Mouse (Mus musculus) left cerebral cortex, postnatal 14 days (tissue): Measurements from ENCODE around the gene Npy4r. TPM values are rescaled to one million over a fixed set of nuclear protein-coding genes. Genes with fewer than 3 reads are reported as not detected.

ENCODE experiments used
- DNase-seq, 2 experiments: peaks; one replicate each; pipeline ENCODE4 v3.0.0; 2021 to 2022; ENCODE audit warnings: low spot score in 2 of 2, mixed read lengths in 1 of 2
- intact Hi-C: fragments of 180-260 bp; cut with DNase I; formaldehyde crosslinking; loops from one replicate; pipeline ENCODE4 v1.15.1; 2025
- long read RNA-seq, 2 experiments: library from polyadenylated mRNA; stranded (forward); transcript quantifications; one replicate each; pipeline ENCODE4 v2.0.0; 2021
- total RNA-seq, 2 experiments: library from RNA; stranded (reverse); gene quantifications; 2 replicates each; pipeline ENCODE4 v1.2.3; 2021

The Npy4r gene
- not detected for total RNA-seq
- long read RNA-seq, experiment 1: 0 reads
- long read RNA-seq, experiment 2: 0 reads

GRCm38 (mm10) chr14:34152342-34152741 is at the start of gene Npy4r:
Gene Npy4r, minus strand, starts transcription at chr14:34152489.
- intact Hi-C loops: no loop called here
- DNase-seq: peak; percentile 7 to 9

GRCm38 (mm10) chr14:34201231-34202035 is 49.1 kb upstream of the Npy4r start, which contains the start of gene Gprin2:
Gene Gprin2, minus strand, starts transcription at chr14:34201653.
- intact Hi-C loops: loop anchor here (10.0 kb wide), 1 partner anchor 227 kb away; the partner anchor contains the start of gene Zfp488
- peak in 1 of 2 experiments; percentile 26 for DNase-seq

GRCm38 (mm10) chr14:34200738-34201230 is 48.5 kb upstream of the Npy4r start:
- intact Hi-C loops: loop anchor here (10.0 kb wide), 1 partner anchor 226 kb away; the partner anchor contains the start of gene Zfp488
- DNase-seq: peak; percentile 14 to 17

- intact Hi-C loops: no loop called here
Observed at GRCm38 (mm10) chr14:34196706-34197105, 44.4 kb upstream of the Npy4r start.

GRCm38 (mm10) chr14:34195466-34195865 is 43.2 kb upstream of the Npy4r start:
- no peak for DNase-seq
- intact Hi-C loops: no loop called here

More at GRCm38 (mm10) chr14:34196706-34197105, 44.4 kb upstream of the Npy4r start:
- peak in 1 of 2 experiments; percentile 16 for DNase-seq

- no peak for DNase-seq
- intact Hi-C loops: no loop called here
Observed at GRCm38 (mm10) chr14:34193879-34194278, 41.6 kb upstream of the Npy4r start.

- DNase-seq: no peak
- intact Hi-C loops: no loop called here
Observed at GRCm38 (mm10) chr14:34190361-34190760, 38.1 kb upstream of the Npy4r start.

GRCm38 (mm10) chr14:34188629-34189028 is 36.3 kb upstream of the Npy4r start:
- peak; percentile 19 to 42 for DNase-seq
- intact Hi-C loops: no loop called here

GRCm38 (mm10) chr14:34183101-34183500 is 30.8 kb upstream of the Npy4r start:
- intact Hi-C loops: no loop called here
- DNase-seq: no peak

- DNase-seq: peak; percentile 70 to 93
- intact Hi-C loops: no loop called here
Observed at GRCm38 (mm10) chr14:34179351-34179750, 27.1 kb upstream of the Npy4r start.

GRCm38 (mm10) chr14:34171107-34171506 is 18.8 kb upstream of the Npy4r start:
- DNase-seq: no peak
- intact Hi-C loops: no loop called here

GRCm38 (mm10) chr14:34155752-34156151 is 3.5 kb upstream of the Npy4r start:
- intact Hi-C loops: loop anchor here (5.0 kb wide), 1 partner anchor 73 kb away; no protein-coding TSS in a partner anchor
- DNase-seq: no peak

- DNase-seq: peak; percentile 25 to 56
- intact Hi-C loops: loop anchor here (5.0 kb wide), 1 partner anchor 72 kb away; no protein-coding TSS in a partner anchor
Observed at GRCm38 (mm10) chr14:34154601-34155337, 2.5 kb upstream of the Npy4r start.

- intact Hi-C loops: no loop called here
Observed at GRCm38 (mm10) chr14:34142915-34143314, 9.4 kb downstream of the Npy4r start.

GRCm38 (mm10) chr14:34142316-34142715 is 10.0 kb downstream of the Npy4r start:
- DNase-seq: no peak

More at GRCm38 (mm10) chr14:34142915-34143314, 9.4 kb downstream of the Npy4r start:
- DNase-seq: no peak

GRCm38 (mm10) chr14:34139671-34140664 is 12.3 kb downstream of the Npy4r start:
- intact Hi-C loops: no loop called here
- DNase-seq: no peak

More at GRCm38 (mm10) chr14:34142316-34142715, 10.0 kb downstream of the Npy4r start:
- intact Hi-C loops: no loop called here

GRCm38 (mm10) chr14:34135391-34135790 is 16.9 kb downstream of the Npy4r start:
- no peak for DNase-seq
- intact Hi-C loops: no loop called here

GRCm38 (mm10) chr14:34131216-34131615 is 21.1 kb downstream of the Npy4r start:
- intact Hi-C loops: no loop called here
- no peak for DNase-seq

GRCm38 (mm10) chr14:34121691-34122090 is 30.6 kb downstream of the Npy4r start:
- no peak for DNase-seq
- intact Hi-C loops: no loop called here
